Mouse (Mus musculus) brain, embryonic 14.5 days (tissue): Measurements from ENCODE around the gene 1700025G04Rik.

Experiments used
- CTCF ChIP-seq: fragments of 200-500 bp; IDR thresholded peaks from 2 replicates; pipeline ENCODE4 v1.5.1; 2012; ENCODE audit warnings: inconsistent platforms, mild to moderate bottlenecking, moderate library complexity, borderline replicate concordance; ENCODE audit not compliant: insufficient read depth, insufficient read length; ENCODE audit errors: extremely low read depth
- POLR2A ChIP-seq: fragments of 200-500 bp; IDR thresholded peaks from 2 replicates; pipeline ENCODE4 v1.6.1; 2012; ENCODE audit warnings: mild to moderate bottlenecking, inconsistent platforms, borderline replicate concordance; ENCODE audit not compliant: poor library complexity, insufficient read depth, insufficient read length, severe bottlenecking; ENCODE audit errors: extremely low read depth

DNA sequence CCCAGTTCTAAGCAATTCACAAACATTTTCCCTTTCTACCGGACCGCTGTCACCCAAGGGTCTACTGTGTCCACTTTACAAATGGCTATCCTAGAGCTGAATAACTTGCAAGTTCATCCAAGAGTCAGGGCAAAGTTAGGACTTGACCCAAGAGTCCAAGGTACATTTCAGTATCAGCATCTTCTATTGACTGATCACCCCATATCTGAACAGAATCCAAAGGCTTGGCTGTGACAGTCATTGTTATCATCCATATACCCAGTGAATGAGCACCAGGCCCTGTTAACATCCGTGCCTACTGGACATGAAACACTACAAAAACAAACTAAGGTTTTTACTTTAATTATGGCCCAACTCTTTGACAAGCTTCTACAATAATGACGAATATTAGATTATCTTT, 48.9 kb downstream of the 1700025G04Rik start:
- TF ChIP-seq POLR2A, result no peak
- TF ChIP-seq CTCF, result no peak
